Mouse (Mus musculus) limb, embryonic 10.5 days (tissue): ENCODE data around the gene Ddx39b. TPM values are rescaled to one million over a fixed set of nuclear protein-coding genes. Genes with fewer than 3 reads are reported as not detected.
"Not testable (repeated sequence)": the region's sequence is repeated elsewhere in the genome, so short reads cannot be mapped to it uniquely, and the experiment has no call there.

ENCODE experiments used
- DNase-seq: peaks from one replicate; pipeline ENCODE4 v3.0.0-alpha.2; 2017; ENCODE audit warnings: low spot score
- H3K27ac ChIP-seq: fragments of 300-500 bp; sonication (generic); 2 replicates; pipeline ENCODE4 v1.5.1; 2016; ENCODE audit warnings: mild to moderate bottlenecking
- H3K27me3 ChIP-seq: fragments of 300-500 bp; sonication (generic); 2 replicates; pipeline ENCODE4 v1.6.1; 2016; ENCODE audit warnings: low read depth, mild to moderate bottlenecking; ENCODE audit not compliant: poor library complexity, severe bottlenecking
- H3K36me3 ChIP-seq: fragments of 300-500 bp; sonication (generic); 2 replicates; pipeline ENCODE4 v1.6.1; 2016; ENCODE audit warnings: mild to moderate bottlenecking, moderate library complexity
- H3K4me1 ChIP-seq: fragments of 300-500 bp; sonication (generic); 2 replicates; pipeline ENCODE4 v1.6.1; 2016
- H3K4me3 ChIP-seq: fragments of 300-500 bp; sonication (generic); 2 replicates; pipeline ENCODE4 v1.5.1; 2016; ENCODE audit warnings: mild to moderate bottlenecking, moderate library complexity
- H3K9me3 ChIP-seq: fragments of 300-500 bp; sonication (generic); replicated peaks from 2 replicates; pipeline ENCODE4 v1.6.1; 2016; ENCODE audit warnings: mild to moderate bottlenecking
- WGBS: fragments of 180-500 bp; shearing (Covaris S2); methylation state at CpG from one replicate; pipeline ENCODE4 v1.1.7; 2016; 5-methylcytosine and 5-hydroxymethylcytosine counted together
- polyA plus RNA-seq: library from polyadenylated mRNA; unstranded; fragments of >200 nt; fragmentation: Nextera tagmentation; extraction: Ambion mirVana; gene quantifications from 2 replicates; pipeline ENCODE4 v1.2.1, GENCODE M21; 2016

Gene Ddx39b
- polyA plus RNA-seq, 1 experiment from 2014 or later: 749 TPM

DNA sequence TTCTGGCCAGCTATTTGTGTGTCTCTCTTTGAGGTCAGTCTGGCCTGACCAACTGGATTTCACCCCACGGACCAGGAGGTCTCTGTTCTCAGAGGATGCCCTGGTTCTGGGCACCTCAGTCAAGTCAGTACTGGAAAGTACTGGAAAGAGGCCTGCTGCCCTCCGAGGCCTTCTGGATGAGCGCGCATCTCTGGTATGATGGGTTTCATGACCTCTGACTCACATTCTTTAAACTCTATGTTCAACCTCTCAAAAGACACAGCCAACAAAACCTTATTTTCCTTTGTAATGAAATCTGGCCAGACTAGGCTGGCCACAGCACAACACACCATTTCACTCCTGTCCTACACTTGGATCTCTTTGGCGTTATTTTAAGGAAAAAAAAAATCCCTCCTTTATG, 16.1 kb upstream of the Ddx39b start:
- H3K27me3 ChIP-seq: no peaks in the 10 kb centered on the region
- H3K4me3 ChIP-seq: no peak overlapping the region
- H3K27ac ChIP-seq: no peak overlapping the region
- H3K4me1 ChIP-seq: 0 out of 2 replicates have a peak, but pooled peaks cover 2% of the 10 kb centered on the region
- no peak for DNase-seq
- WGBS: 97% methylated on average over 5 of the region's 5 CpGs
- H3K36me3 ChIP-seq: peaks cover 88% of the 10 kb centered on the region
- no peaks in the 10 kb centered on the region for H3K9me3 ChIP-seq

GRCm38 (mm10) chr17:35226561-35227046, 14.9 kb upstream of the Ddx39b start:
- no peaks in the 10 kb centered on the region for H3K4me1 ChIP-seq
- H3K36me3 ChIP-seq: peaks cover 89% of the 10 kb centered on the region
- 88% methylated on average over 14 of the region's 14 CpGs for WGBS
- H3K4me3 ChIP-seq: no peak overlapping the region
- no peak overlapping the region for H3K27ac ChIP-seq
- no peaks in the 10 kb centered on the region for H3K27me3 ChIP-seq
- H3K9me3 ChIP-seq: no peaks in the 10 kb centered on the region
- DNase-seq: no peak

DNA sequence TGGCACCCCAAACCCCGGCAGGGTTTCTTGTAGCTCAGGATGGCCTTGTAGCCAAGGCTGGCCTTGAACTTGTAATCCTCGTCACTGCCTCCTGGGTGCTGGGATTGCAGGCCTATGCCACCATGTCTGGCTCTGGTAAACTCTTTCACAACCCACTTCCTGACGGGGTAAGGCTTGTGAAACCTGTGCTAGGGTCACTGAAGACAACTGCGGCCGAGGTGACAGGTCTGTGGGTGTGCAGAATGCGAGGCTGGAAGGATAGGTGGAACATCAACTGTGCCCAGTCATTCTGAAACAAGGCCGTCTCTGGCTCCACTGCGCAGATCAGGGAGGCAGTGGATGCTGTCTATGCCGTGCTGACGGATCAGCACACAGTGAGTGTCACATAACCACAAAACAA, 10.5 kb upstream of the Ddx39b start:
- DNase-seq: no peak
- H3K36me3 ChIP-seq: peaks cover 71% of the 10 kb centered on the region
- no peaks in the 10 kb centered on the region for H3K27me3 ChIP-seq
- H3K4me3 ChIP-seq: no peak overlapping the region
- WGBS: 95% methylated on average over 10 of the region's 10 CpGs
- peaks cover 24% of the 10 kb centered on the region for H3K4me1 ChIP-seq
- H3K27ac ChIP-seq: no peak overlapping the region
- no peaks in the 10 kb centered on the region for H3K9me3 ChIP-seq

- H3K27me3 ChIP-seq: no peaks in the 10 kb centered on the region
- peaks cover 61% of the 10 kb centered on the region for H3K36me3 ChIP-seq
- H3K4me3 ChIP-seq: no peak overlapping the region
- DNase-seq: peak; percentile 93
- H3K4me1 ChIP-seq: peaks cover 31% of the 10 kb centered on the region
- H3K27ac ChIP-seq: no peak overlapping the region
- 14% methylated on average over 12 of the region's 12 CpGs for WGBS
- H3K9me3 ChIP-seq: no peaks in the 10 kb centered on the region
These were observed 9.5 kb upstream of the Ddx39b start for GRCm38 (mm10) chr17:35232043-35232442.

GRCm38 (mm10) chr17:35232659-35233058, 8.9 kb upstream of the Ddx39b start:
- Histone ChIP-seq H3K36me3 (peaks cover 56% of the 10 kb centered on the region), H3K9me3 (no peaks in the 10 kb centered on the region), H3K27ac (no peak overlapping the region), H3K4me1 (peaks cover 31% of the 10 kb centered on the region), H3K27me3 (no peaks in the 10 kb centered on the region), H3K4me3 (no peak overlapping the region)
- 90% methylated on average over 5 of the region's 5 CpGs for WGBS
- no peak for DNase-seq

- Histone ChIP-seq H3K36me3 (peaks cover 52% of the 10 kb centered on the region), H3K4me3 (peak within 1 kb of the TSS; percentile 66), H3K27ac (peak within 1 kb of the TSS; percentile 96), H3K9me3 (no peaks in the 10 kb centered on the region), H3K4me1 (peaks cover 31% of the 10 kb centered on the region), H3K27me3 (no peaks in the 10 kb centered on the region)
- 88% methylated on average over 18 of the region's 18 CpGs for WGBS
- DNase-seq: no peak
These were observed 8.2 kb upstream of the Ddx39b start, which contains the start of gene Atp6v1g2 for GRCm38 (mm10) chr17:35233114-35233980. TSS of gene Atp6v1g2 (plus strand) at chr17:35233660.

DNA sequence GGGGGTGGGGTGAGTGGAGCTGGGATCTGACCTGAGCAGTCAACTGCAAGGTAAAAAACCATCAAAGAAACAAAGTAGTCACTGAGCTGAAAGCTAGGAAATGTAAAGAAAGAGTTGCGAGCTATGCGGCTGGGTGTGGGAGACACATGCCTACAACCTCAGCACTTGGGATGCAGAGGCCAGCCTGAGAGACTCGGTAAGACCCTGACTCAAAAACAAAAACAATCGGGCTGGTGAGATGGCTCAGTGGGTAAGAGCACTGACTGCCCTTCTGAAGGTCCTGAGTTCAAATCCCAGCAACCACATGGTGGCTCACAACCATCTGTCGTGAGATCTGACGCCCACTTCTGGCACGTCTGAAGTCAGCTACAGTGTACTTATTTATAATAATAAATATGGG, 7.5 kb upstream of the Ddx39b start:
- Histone ChIP-seq H3K4me1 (peaks cover 31% of the 10 kb centered on the region), H3K4me3 (peak overlapping the region; percentile 66), H3K36me3 (peaks cover 44% of the 10 kb centered on the region), H3K27ac (peak overlapping the region; percentile 96; the same call in 1 of the 2 replicates)
- DNase-seq, H3K27me3 ChIP-seq, H3K9me3 ChIP-seq: not testable (repeated sequence)
- 94% methylated on average over 7 of the region's 7 CpGs for WGBS

DNA sequence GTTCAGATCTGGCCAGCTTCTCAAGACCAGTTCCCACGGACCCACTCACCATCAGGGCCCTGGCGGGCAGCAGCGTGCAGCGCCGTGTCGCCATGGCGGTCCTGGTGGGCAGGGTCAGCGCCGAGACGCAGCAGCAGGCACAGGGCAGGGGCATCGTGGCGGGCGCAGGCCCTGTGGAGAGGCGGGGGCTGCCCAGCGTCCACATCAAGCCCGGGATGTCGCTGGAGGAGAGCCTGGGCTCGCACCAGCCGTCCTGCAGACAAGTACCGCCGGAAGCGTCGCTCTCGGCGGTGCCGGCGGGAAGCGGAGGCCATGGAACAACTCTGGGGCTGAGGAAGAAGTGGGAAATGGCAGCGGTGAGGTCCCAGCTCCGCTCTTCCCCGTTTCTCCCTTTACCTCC, 6.6 kb upstream of the Ddx39b start:
- H3K9me3 ChIP-seq: no peaks in the 10 kb centered on the region
- peak; percentile 79 for DNase-seq
- H3K4me3 ChIP-seq: peak overlapping the region; percentile 66
- peak overlapping the region; percentile 96 for H3K27ac ChIP-seq
- WGBS: 7% methylated on average over 31 of the region's 31 CpGs
- H3K4me1 ChIP-seq: peaks cover 31% of the 10 kb centered on the region
- peaks cover 36% of the 10 kb centered on the region for H3K36me3 ChIP-seq
- H3K27me3 ChIP-seq: no peaks in the 10 kb centered on the region

- H3K9me3 ChIP-seq: no peaks in the 10 kb centered on the region
- peak; percentile 88 for DNase-seq
- WGBS: under 1% methylated on average over 35 of the region's 35 CpGs
- peaks cover 39% of the 10 kb centered on the region for H3K4me1 ChIP-seq
- peak within 1 kb of the TSS; percentile 66 for H3K4me3 ChIP-seq
- H3K36me3 ChIP-seq: peaks cover 27% of the 10 kb centered on the region
- no peaks in the 10 kb centered on the region for H3K27me3 ChIP-seq
- peak within 1 kb of the TSS; percentile 96 for H3K27ac ChIP-seq
These were observed 5.7 kb upstream of the Ddx39b start, which contains the start of gene Nfkbil1 for GRCm38 (mm10) chr17:35235614-35236389. TSS of gene Nfkbil1 (minus strand) at chr17:35235792.

- Histone ChIP-seq H3K4me3 (peak overlapping the region; percentile 66), H3K36me3 (peaks cover 22% of the 10 kb centered on the region), H3K27ac (peak overlapping the region; percentile 96), H3K9me3 (no peaks in the 10 kb centered on the region), H3K27me3 (no peaks in the 10 kb centered on the region), H3K4me1 (peaks cover 42% of the 10 kb centered on the region)
- DNase-seq: peak; percentile 99
- WGBS: 2% methylated on average over 18 of the region's 18 CpGs
These were observed 5.2 kb upstream of the Ddx39b start for GRCm38 (mm10) chr17:35236390-35236746.

- DNase-seq: no peak
- Histone ChIP-seq H3K36me3 (peaks cover 21% of the 10 kb centered on the region), H3K9me3 (no peaks in the 10 kb centered on the region), H3K4me1 (peaks cover 39% of the 10 kb centered on the region), H3K27ac (no peak overlapping the region), H3K4me3 (peak overlapping the region; percentile 66; the same call in 1 of the 2 replicates), H3K27me3 (no peaks in the 10 kb centered on the region)
- 70% methylated on average over 9 of the region's 9 CpGs for WGBS
These were observed 4.5 kb upstream of the Ddx39b start for GRCm38 (mm10) chr17:35236996-35237395.

DNA sequence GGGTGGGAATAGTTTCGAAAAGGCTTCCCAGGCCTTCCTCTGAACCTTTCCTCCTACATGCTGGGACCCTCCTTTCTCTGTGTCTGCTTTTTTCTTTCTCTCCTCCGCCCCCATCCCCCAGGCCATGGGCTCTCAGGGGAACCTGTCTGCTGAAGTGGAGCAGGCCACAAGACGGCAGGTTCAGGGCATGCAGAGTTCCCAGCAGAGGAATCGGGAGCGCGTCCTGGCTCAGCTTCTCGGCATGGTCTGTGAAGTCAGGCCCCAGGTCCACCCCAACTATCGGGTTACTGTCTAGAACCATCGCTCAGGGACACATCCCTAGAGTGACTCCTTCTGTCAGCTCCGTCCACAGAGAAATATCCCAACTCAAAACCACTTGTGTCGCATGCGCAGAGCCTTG, 4.0 kb upstream of the Ddx39b start:
- no peak for DNase-seq
- 88% methylated on average over 12 of the region's 12 CpGs for WGBS
- Histone ChIP-seq H3K36me3 (peaks cover 18% of the 10 kb centered on the region), H3K27ac (no peak overlapping the region), H3K4me1 (peaks cover 36% of the 10 kb centered on the region), H3K4me3 (no peak overlapping the region), H3K9me3 (no peaks in the 10 kb centered on the region), H3K27me3 (no peaks in the 10 kb centered on the region)

DNA sequence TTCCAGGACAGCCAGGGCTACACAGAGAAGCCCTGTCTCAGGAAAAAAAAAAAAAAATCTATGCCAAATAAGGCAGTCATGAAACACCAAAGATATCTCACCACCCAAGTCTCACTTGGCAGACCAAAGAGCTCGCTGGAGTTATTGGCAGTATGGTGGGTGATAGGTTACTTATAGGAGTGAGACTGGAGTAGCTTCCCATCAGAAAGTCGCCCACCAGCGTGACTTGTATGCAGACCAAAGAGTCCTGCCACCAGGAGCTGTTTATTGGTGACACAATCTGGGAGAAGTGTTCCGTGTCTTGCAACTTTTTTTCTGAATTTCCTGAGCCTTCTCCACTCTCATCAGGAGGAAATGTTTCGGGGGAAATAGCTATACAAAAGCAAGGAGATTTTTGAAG, 1.8 kb upstream of the Ddx39b start:
- Histone ChIP-seq H3K27me3 (no peaks in the 10 kb centered on the region), H3K36me3 (peaks cover 25% of the 10 kb centered on the region), H3K9me3 (no peaks in the 10 kb centered on the region), H3K4me3 (no peak overlapping the region), H3K27ac (no peak overlapping the region), H3K4me1 (peaks cover 42% of the 10 kb centered on the region)
- 84% methylated on average over 5 of the region's 5 CpGs for WGBS
- DNase-seq: no peak
